Mouse (Mus musculus): ENCODE results near the gene Abhd16a. TPM values are rescaled to one million over a fixed set of nuclear protein-coding genes. Genes with fewer than 3 reads are reported as not detected.

The Abhd16a gene
- polyA plus RNA-seq, 1 experiment from 2014 or later = 77.1 TPM

DNA sequence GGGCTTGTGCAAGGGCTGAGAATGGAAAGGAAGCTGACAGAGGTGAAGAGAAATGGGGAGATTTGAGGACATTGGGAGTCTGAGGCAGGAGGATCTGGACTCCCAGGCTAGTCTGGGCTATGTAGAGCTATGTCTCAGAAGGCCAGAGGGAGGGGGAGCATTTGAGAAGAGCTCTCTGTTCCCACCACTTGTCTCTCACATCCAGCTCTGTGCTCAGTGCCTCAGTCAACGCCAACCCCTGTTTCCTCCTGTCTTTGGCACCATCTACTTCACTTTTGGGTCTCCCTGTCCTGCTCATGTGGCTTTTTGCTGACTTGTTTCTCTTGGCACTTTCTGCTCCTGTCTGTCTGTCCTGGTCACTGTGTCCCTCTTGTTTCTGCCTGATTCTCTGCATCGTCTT, 11.8 kb upstream of the Abhd16a start:
- ATAC-seq (ENCODE audit: insufficient number of reproducible peaks, insufficient read depth, low FRiP score, low read depth) = no peak
- H3K9me3 ChIP-seq (ENCODE audit: control insufficient read depth, low read depth, low read length) = no peaks in the 10 kb centered on the region
- peak overlapping the region; percentile 32 for H3K4me2 ChIP-seq (replicated peaks; ENCODE audit: low read depth, low read length)
- H3K27ac ChIP-seq (ENCODE audit: low read length) = peak overlapping the region; percentile 30; the same call in 1 of the 2 replicates
- H3K9ac ChIP-seq (replicated peaks; ENCODE audit: low read depth, low read length) = 0 out of 2 replicates have a peak overlapping the region, but pooled peaks have one; percentile 1
- 48% methylated on average over 2 of the region's 2 CpGs for WGBS
- no peaks in the 10 kb centered on the region for H3K36me3 ChIP-seq (ENCODE audit: control insufficient read depth, insufficient read depth, low read length)
- H3K4me1 ChIP-seq (ENCODE audit: control insufficient read depth, insufficient read depth, low read length) = 0 out of 2 replicates have a peak, but pooled peaks cover 13% of the 10 kb centered on the region
- no peaks in the 10 kb centered on the region for H3K27me3 ChIP-seq (ENCODE audit: control insufficient read depth, insufficient read depth, low read length)
- peak overlapping the region; percentile 14; the same call in 1 of the 2 replicates for H3K4me3 ChIP-seq (ENCODE audit: low read depth, low read length)

- Histone ChIP-seq H3K27me3 (ENCODE audit: control insufficient read depth, insufficient read depth, low read length) (no peaks in the 10 kb centered on the region), H3K27ac (ENCODE audit: low read length) (peak within 1 kb of the TSS; percentile 30; the same call in 1 of the 2 replicates), H3K9ac (replicated peaks; ENCODE audit: low read depth, low read length) (0 out of 2 replicates have a peak within 1 kb of the TSS, but pooled peaks have one; percentile 1), H3K4me1 (ENCODE audit: control insufficient read depth, insufficient read depth, low read length) (0 out of 2 replicates have a peak, but pooled peaks cover 13% of the 10 kb centered on the region), H3K36me3 (ENCODE audit: control insufficient read depth, insufficient read depth, low read length) (no peaks in the 10 kb centered on the region), H3K4me3 (ENCODE audit: low read depth, low read length) (peak within 1 kb of the TSS; percentile 14; the same call in 1 of the 2 replicates), H3K4me2 (replicated peaks; ENCODE audit: low read depth, low read length) (peak within 1 kb of the TSS; percentile 32), H3K9me3 (ENCODE audit: control insufficient read depth, low read depth, low read length) (no peaks in the 10 kb centered on the region)
- 0 out of 2 replicates have a peak, but pooled peaks have one; percentile 46 for ATAC-seq (ENCODE audit: insufficient number of reproducible peaks, insufficient read depth, low FRiP score, low read depth)
- WGBS = 8% methylated on average over 13 of the region's 14 CpGs
Observed at GRCm38 (mm10) chr17:35077786-35078233, 11.3 kb upstream of the Abhd16a start, which contains the start of gene Ly6g6d. Ly6g6d (minus strand) TSS chr17:35078065.

DNA sequence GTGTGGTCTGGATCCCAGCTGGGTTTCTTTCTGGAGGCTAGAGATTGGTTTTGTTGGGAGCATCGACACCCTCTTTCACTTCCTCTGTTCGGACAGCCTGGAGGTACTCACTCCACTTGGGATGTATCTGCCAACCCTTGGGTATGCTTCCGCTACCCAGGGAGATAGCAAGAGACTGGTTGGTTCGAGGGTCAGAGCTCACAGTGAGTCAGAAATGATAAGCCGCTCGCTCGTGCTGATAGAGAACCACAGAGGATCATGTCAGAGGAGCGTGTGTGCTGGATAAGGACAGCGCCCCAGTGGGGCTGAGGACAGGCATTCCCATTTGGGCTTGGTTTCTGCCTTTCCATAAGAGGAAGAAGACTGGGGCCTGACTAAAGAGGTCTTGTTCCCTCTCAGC, 9.3 kb upstream of the Abhd16a start:
- H3K27ac ChIP-seq (ENCODE audit: low read length) = no peak overlapping the region
- no peak overlapping the region for H3K4me2 ChIP-seq (replicated peaks; ENCODE audit: low read depth, low read length)
- H3K4me1 ChIP-seq (ENCODE audit: control insufficient read depth, insufficient read depth, low read length) = 0 out of 2 replicates have a peak, but pooled peaks cover 13% of the 10 kb centered on the region
- H3K9ac ChIP-seq (replicated peaks; ENCODE audit: low read depth, low read length) = no peak overlapping the region
- H3K4me3 ChIP-seq (ENCODE audit: low read depth, low read length) = no peak overlapping the region
- H3K36me3 ChIP-seq (ENCODE audit: control insufficient read depth, insufficient read depth, low read length) = no peaks in the 10 kb centered on the region
- no peaks in the 10 kb centered on the region for H3K27me3 ChIP-seq (ENCODE audit: control insufficient read depth, insufficient read depth, low read length)
- 56% methylated on average over 9 of the region's 9 CpGs for WGBS
- H3K9me3 ChIP-seq (ENCODE audit: control insufficient read depth, low read depth, low read length) = no peaks in the 10 kb centered on the region
- ATAC-seq (ENCODE audit: insufficient number of reproducible peaks, insufficient read depth, low FRiP score, low read depth) = peak; percentile 38; the same call in 1 of the 2 replicates

DNA sequence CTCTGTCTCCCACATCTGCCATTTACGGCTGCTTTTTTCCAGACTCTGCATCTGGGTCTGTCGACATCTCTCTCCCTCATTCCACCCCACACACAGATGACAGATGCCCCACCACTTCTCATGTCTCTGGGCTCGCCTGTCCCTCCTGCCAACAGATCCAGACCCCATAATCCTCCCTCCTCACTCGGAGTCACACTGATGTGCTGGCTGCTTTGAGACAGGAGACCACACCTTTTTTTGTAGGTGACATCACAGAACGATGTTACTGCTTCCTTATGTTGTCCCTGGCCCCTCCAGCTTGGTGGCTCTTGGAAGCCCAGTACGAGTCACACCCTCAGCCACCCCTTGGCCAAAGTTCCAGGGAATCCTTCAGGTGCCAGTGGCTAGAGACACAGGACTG, 8.8 kb upstream of the Abhd16a start:
- ATAC-seq (ENCODE audit: insufficient number of reproducible peaks, insufficient read depth, low FRiP score, low read depth) = no peak
- 46% methylated on average over 6 of the region's 6 CpGs for WGBS
- Histone ChIP-seq H3K9ac (replicated peaks; ENCODE audit: low read depth, low read length) (no peak overlapping the region), H3K4me2 (replicated peaks; ENCODE audit: low read depth, low read length) (no peak overlapping the region), H3K27ac (ENCODE audit: low read length) (no peak overlapping the region), H3K27me3 (ENCODE audit: control insufficient read depth, insufficient read depth, low read length) (no peaks in the 10 kb centered on the region), H3K4me3 (ENCODE audit: low read depth, low read length) (no peak overlapping the region), H3K36me3 (ENCODE audit: control insufficient read depth, insufficient read depth, low read length) (no peaks in the 10 kb centered on the region), H3K9me3 (ENCODE audit: control insufficient read depth, low read depth, low read length) (no peaks in the 10 kb centered on the region), H3K4me1 (ENCODE audit: control insufficient read depth, insufficient read depth, low read length) (0 out of 2 replicates have a peak, but pooled peaks cover 13% of the 10 kb centered on the region)

DNA sequence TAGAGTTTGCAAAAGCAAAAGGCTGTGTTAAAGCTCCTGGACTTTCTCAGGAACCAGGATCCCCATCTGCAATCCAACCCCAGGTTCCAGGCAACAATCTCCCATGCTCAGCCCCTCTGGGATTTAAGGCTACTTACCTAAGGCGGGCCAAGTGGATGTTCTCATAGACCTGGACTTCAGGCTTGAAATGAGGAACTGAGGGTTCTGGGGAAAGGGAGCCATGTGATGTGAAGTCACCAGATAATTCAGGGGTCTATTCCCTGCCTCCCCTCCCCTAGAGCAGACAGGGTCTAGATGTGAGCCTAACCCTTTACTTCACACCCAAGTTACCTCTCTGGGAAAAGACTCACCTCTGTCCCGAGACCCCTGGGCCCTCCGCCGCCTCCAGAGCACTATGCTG, 8.4 kb upstream of the Abhd16a start:
- no peaks in the 10 kb centered on the region for H3K36me3 ChIP-seq (ENCODE audit: control insufficient read depth, insufficient read depth, low read length)
- 0 out of 2 replicates have a peak, but pooled peaks cover 13% of the 10 kb centered on the region for H3K4me1 ChIP-seq (ENCODE audit: control insufficient read depth, insufficient read depth, low read length)
- no peak overlapping the region for H3K4me3 ChIP-seq (ENCODE audit: low read depth, low read length)
- H3K4me2 ChIP-seq (replicated peaks; ENCODE audit: low read depth, low read length) = no peak overlapping the region
- no peaks in the 10 kb centered on the region for H3K9me3 ChIP-seq (ENCODE audit: control insufficient read depth, low read depth, low read length)
- H3K9ac ChIP-seq (replicated peaks; ENCODE audit: low read depth, low read length) = no peak overlapping the region
- H3K27me3 ChIP-seq (ENCODE audit: control insufficient read depth, insufficient read depth, low read length) = no peaks in the 10 kb centered on the region
- H3K27ac ChIP-seq (ENCODE audit: low read length) = no peak overlapping the region
- 81% methylated on average over 4 of the region's 4 CpGs for WGBS
- no peak for ATAC-seq (ENCODE audit: insufficient number of reproducible peaks, insufficient read depth, low FRiP score, low read depth)

- H3K4me2 ChIP-seq (replicated peaks; ENCODE audit: low read depth, low read length) = no peak overlapping the region
- 81% methylated on average over 16 of the region's 16 CpGs for WGBS
- H3K4me1 ChIP-seq (ENCODE audit: control insufficient read depth, insufficient read depth, low read length) = no peaks in the 10 kb centered on the region
- H3K27ac ChIP-seq (ENCODE audit: low read length) = no peak overlapping the region
- H3K36me3 ChIP-seq (ENCODE audit: control insufficient read depth, insufficient read depth, low read length) = no peaks in the 10 kb centered on the region
- H3K27me3 ChIP-seq (ENCODE audit: control insufficient read depth, insufficient read depth, low read length) = no peaks in the 10 kb centered on the region
- H3K9ac ChIP-seq (replicated peaks; ENCODE audit: low read depth, low read length) = no peak overlapping the region
- no peaks in the 10 kb centered on the region for H3K9me3 ChIP-seq (ENCODE audit: control insufficient read depth, low read depth, low read length)
- no peak for ATAC-seq (ENCODE audit: insufficient number of reproducible peaks, insufficient read depth, low FRiP score, low read depth)
- H3K4me3 ChIP-seq (ENCODE audit: low read depth, low read length) = no peak overlapping the region
Observed at GRCm38 (mm10) chr17:35082841-35083576, 6.1 kb upstream of the Abhd16a start.

GRCm38 (mm10) chr17:35083929-35084497, 5.0 kb upstream of the Abhd16a start:
- WGBS = 79% methylated on average over 3 of the region's 3 CpGs
- Histone ChIP-seq H3K36me3 (ENCODE audit: control insufficient read depth, insufficient read depth, low read length) (no peaks in the 10 kb centered on the region), H3K4me2 (replicated peaks; ENCODE audit: low read depth, low read length) (no peak overlapping the region), H3K4me1 (ENCODE audit: control insufficient read depth, insufficient read depth, low read length) (no peaks in the 10 kb centered on the region), H3K9me3 (ENCODE audit: control insufficient read depth, low read depth, low read length) (no peaks in the 10 kb centered on the region), H3K9ac (replicated peaks; ENCODE audit: low read depth, low read length) (no peak overlapping the region), H3K27ac (ENCODE audit: low read length) (no peak overlapping the region), H3K4me3 (ENCODE audit: low read depth, low read length) (no peak overlapping the region), H3K27me3 (ENCODE audit: control insufficient read depth, insufficient read depth, low read length) (no peaks in the 10 kb centered on the region)
- no peak for ATAC-seq (ENCODE audit: insufficient number of reproducible peaks, insufficient read depth, low FRiP score, low read depth)

DNA sequence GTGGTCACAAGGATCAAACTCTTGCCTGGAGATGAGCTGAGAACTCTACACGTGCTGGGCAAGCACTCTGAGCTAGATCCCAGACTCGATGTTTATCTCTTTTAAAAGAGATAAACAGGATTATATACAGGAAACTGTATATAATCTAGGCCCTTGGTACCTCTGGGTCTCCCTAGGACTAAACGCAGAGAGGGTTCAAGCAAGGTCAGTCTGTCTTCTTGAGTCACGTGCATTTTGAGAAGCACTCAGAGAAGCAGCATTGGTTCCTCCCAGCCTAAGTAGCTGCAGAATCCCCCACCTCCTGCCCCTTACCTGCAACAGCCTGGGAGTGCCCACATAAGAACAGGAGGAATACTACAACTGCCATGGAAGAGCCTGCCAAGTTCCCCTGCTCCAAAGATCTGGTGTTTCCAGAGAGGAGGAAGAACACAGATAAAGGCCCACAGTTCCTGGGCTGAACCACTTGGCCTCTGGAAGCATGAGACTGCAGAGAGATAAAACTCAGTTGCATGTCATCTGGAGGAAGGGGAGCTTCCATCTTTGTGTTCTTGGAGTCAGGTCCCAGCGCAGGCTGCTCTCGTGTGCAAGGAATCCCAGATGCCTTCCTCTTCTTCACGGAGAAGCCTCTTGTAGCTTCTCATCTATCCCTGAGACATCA, 3.7 kb upstream of the Abhd16a start, which contains the start of gene Ly6g6f:
Gene Ly6g6f (minus strand): TSS at position 403 of the 658 bp plus-strand sequence.
- Histone ChIP-seq H3K9ac (replicated peaks; ENCODE audit: low read depth, low read length) (no peak within 1 kb of the TSS), H3K36me3 (ENCODE audit: control insufficient read depth, insufficient read depth, low read length) (no peaks in the 10 kb centered on the region; the same call in 1 of the 2 replicates), H3K4me3 (ENCODE audit: low read depth, low read length) (no peak within 1 kb of the TSS), H3K4me1 (ENCODE audit: control insufficient read depth, insufficient read depth, low read length) (peaks cover 5% of the 10 kb centered on the region), H3K27ac (ENCODE audit: low read length) (no peak within 1 kb of the TSS), H3K4me2 (replicated peaks; ENCODE audit: low read depth, low read length) (no peak within 1 kb of the TSS), H3K9me3 (ENCODE audit: control insufficient read depth, low read depth, low read length) (no peaks in the 10 kb centered on the region), H3K27me3 (ENCODE audit: control insufficient read depth, insufficient read depth, low read length) (no peaks in the 10 kb centered on the region)
- 63% methylated on average over 7 of the region's 7 CpGs for WGBS
- no peak for ATAC-seq (ENCODE audit: insufficient number of reproducible peaks, insufficient read depth, low FRiP score, low read depth)

Data from stomach, embryonic 14.5 days (tissue).